Mouse (Mus musculus): ENCODE data around the gene Arid5b.

The Arid5b gene

GRCm38 (mm10) chr10:68231385-68232182, 47.0 kb downstream of the Arid5b start:
- no peak for DNase-seq (ENCODE audit: low spot score)

- DNase-seq (ENCODE audit: low spot score): no peak
These were observed 47.7 kb downstream of the Arid5b start for GRCm38 (mm10) chr10:68230653-68231384.

- DNase-seq (ENCODE audit: low spot score): peak; percentile 56
These were observed 48.6 kb downstream of the Arid5b start for GRCm38 (mm10) chr10:68229640-68230565.

- DNase-seq (ENCODE audit: low spot score): no peak
These were observed 55.9 kb downstream of the Arid5b start for GRCm38 (mm10) chr10:68222676-68223075.

GRCm38 (mm10) chr10:68222012-68222411, 56.5 kb downstream of the Arid5b start:
- DNase-seq (ENCODE audit: low spot score): no peak

- no peak for DNase-seq (ENCODE audit: low spot score)
These were observed 59.2 kb downstream of the Arid5b start for GRCm38 (mm10) chr10:68219327-68219726.

- DNase-seq (ENCODE audit: low spot score): no peak
These were observed 59.9 kb downstream of the Arid5b start for GRCm38 (mm10) chr10:68218678-68219077.

GRCm38 (mm10) chr10:68214809-68215468, 63.6 kb downstream of the Arid5b start:
- DNase-seq (ENCODE audit: low spot score): no peak

GRCm38 (mm10) chr10:68212061-68212915, 66.3 kb downstream of the Arid5b start:
- no peak for DNase-seq (ENCODE audit: low spot score)

GRCm38 (mm10) chr10:68211514-68211913, 67.0 kb downstream of the Arid5b start:
- no peak for DNase-seq (ENCODE audit: low spot score)

GRCm38 (mm10) chr10:68210025-68210642, 68.4 kb downstream of the Arid5b start:
- no peak for DNase-seq (ENCODE audit: low spot score)

GRCm38 (mm10) chr10:68208670-68209065, 69.9 kb downstream of the Arid5b start:
- DNase-seq (ENCODE audit: low spot score): no peak

- DNase-seq (ENCODE audit: low spot score): no peak
These were observed 70.5 kb downstream of the Arid5b start for GRCm38 (mm10) chr10:68207803-68208669.

GRCm38 (mm10) chr10:68204391-68204790, 74.1 kb downstream of the Arid5b start:
- DNase-seq (ENCODE audit: low spot score): no peak

GRCm38 (mm10) chr10:68203860-68204259, 74.7 kb downstream of the Arid5b start:
- DNase-seq (ENCODE audit: low spot score): no peak

- DNase-seq (ENCODE audit: low spot score): no peak
These were observed 75.2 kb downstream of the Arid5b start for GRCm38 (mm10) chr10:68203322-68203721.

GRCm38 (mm10) chr10:68199440-68199839, 79.1 kb downstream of the Arid5b start:
- DNase-seq (ENCODE audit: low spot score): no peak

GRCm38 (mm10) chr10:68196324-68196723, 82.2 kb downstream of the Arid5b start:
- no peak for DNase-seq (ENCODE audit: low spot score)

- DNase-seq (ENCODE audit: low spot score): no peak
These were observed 85.0 kb downstream of the Arid5b start for GRCm38 (mm10) chr10:68193561-68193960.
